Mouse (Mus musculus) midbrain, embryonic 13.5 days (tissue): ENCODE measurements around the gene 1700012P22Rik. TPM values are rescaled to one million over a fixed set of nuclear protein-coding genes. Genes with fewer than 3 reads are reported as not detected.

Source experiments
- ATAC-seq: fragments of 200-750 bp; cut with Nextera tagmentation; 2 replicates; pipeline ENCODE4 v1.8.0; 2017; ENCODE audit warnings: mild to moderate bottlenecking, moderate TSS enrichment, moderate library complexity
- H3K27ac ChIP-seq: fragments of 300-500 bp; sonication (generic); 2 replicates; pipeline ENCODE4 v1.5.1; 2015; ENCODE audit warnings: inconsistent platforms, mild to moderate bottlenecking, moderate library complexity
- H3K27me3 ChIP-seq: fragments of 300-500 bp; sonication (generic); 2 replicates; pipeline ENCODE4 v1.6.1; 2015; ENCODE audit warnings: mild to moderate bottlenecking, inconsistent platforms
- H3K36me3 ChIP-seq: fragments of 300-500 bp; sonication (generic); 2 replicates; pipeline ENCODE4 v1.6.1; 2015; ENCODE audit warnings: mild to moderate bottlenecking, inconsistent platforms
- H3K4me1 ChIP-seq: fragments of 300-500 bp; sonication (generic); replicated peaks from 2 replicates; pipeline ENCODE4 v1.6.1; 2015; ENCODE audit warnings: inconsistent platforms
- H3K4me2 ChIP-seq: fragments of 300-500 bp; sonication (generic); replicated peaks from 2 replicates; pipeline ENCODE4 v1.6.1; 2015; ENCODE audit warnings: moderate library complexity, mild to moderate bottlenecking, inconsistent platforms
- H3K4me3 ChIP-seq: fragments of 300-500 bp; sonication (generic); replicated peaks from 2 replicates; pipeline ENCODE4 v1.5.1; 2015; ENCODE audit warnings: mild to moderate bottlenecking, inconsistent platforms
- H3K9ac ChIP-seq: fragments of 300-500 bp; sonication (generic); replicated peaks from 2 replicates; pipeline ENCODE4 v1.6.1; 2015; ENCODE audit warnings: mild to moderate bottlenecking, inconsistent platforms
- H3K9me3 ChIP-seq: fragments of 300-500 bp; sonication (generic); 2 replicates; pipeline ENCODE4 v1.6.1; 2016; ENCODE audit warnings: mild to moderate bottlenecking, inconsistent platforms
- WGBS: fragments of 180-500 bp; shearing (Covaris S2); methylation state at CpG from one replicate; pipeline ENCODE4 v1.1.7; 2015; 5-methylcytosine and 5-hydroxymethylcytosine counted together
- polyA plus RNA-seq: library from polyadenylated mRNA; unstranded; fragments of >200 nt; fragmentation: Nextera tagmentation; extraction: Ambion mirVana; gene quantifications from 2 replicates; pipeline ENCODE4 v1.2.1, GENCODE M21; 2015

1700012P22Rik gene
- polyA plus RNA-seq = not detected in 2 replicates

GRCm38 (mm10) chr4:144438672-144439071 is at the start of gene 1700012P22Rik:
1700012P22Rik (minus strand) TSS chr4:144438772.
- Histone ChIP-seq H3K4me2 (no peak within 1 kb of the TSS), H3K27ac (no peak within 1 kb of the TSS), H3K9me3 (peaks cover 23% of the 10 kb centered on the region), H3K27me3 (no peaks in the 10 kb centered on the region), H3K36me3 (no peaks in the 10 kb centered on the region), H3K9ac (no peak within 1 kb of the TSS), H3K4me1 (no peaks in the 10 kb centered on the region), H3K4me3 (no peak within 1 kb of the TSS)
- no peak for ATAC-seq

- Histone ChIP-seq H3K27me3 (no peaks in the 10 kb centered on the region), H3K9me3 (peaks cover 38% of the 10 kb centered on the region), H3K9ac (no peak overlapping the region), H3K27ac (no peak overlapping the region), H3K4me2 (no peak overlapping the region), H3K4me1 (no peaks in the 10 kb centered on the region), H3K36me3 (no peaks in the 10 kb centered on the region), H3K4me3 (no peak overlapping the region)
- 60% methylated on average over 1 of the region's 1 CpGs for WGBS
- ATAC-seq = no peak
Observed at GRCm38 (mm10) chr4:144468091-144468490, 29.5 kb upstream of the 1700012P22Rik start.

DNA sequence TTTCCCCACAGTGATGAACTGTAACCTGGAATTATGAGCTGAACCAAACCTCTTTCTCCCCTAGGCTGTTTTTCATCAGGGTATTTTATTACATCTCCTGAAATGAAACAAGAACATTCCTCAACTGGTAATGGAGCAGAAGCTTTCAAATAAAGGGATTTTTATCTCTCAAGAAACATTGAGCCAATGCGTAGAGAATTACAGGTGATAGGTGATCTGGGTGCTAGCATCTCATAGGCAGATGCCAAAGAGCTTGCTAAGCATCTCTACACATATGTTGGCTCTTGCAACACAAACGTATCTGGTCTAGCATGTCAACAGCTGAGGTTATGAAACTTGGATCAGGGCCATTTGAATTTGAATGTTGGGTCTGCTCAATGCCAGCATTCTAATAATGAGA is 26.6 kb upstream of the 1700012P22Rik start:
- Histone ChIP-seq H3K9ac (no peak overlapping the region), H3K36me3 (no peaks in the 10 kb centered on the region), H3K27ac (no peak overlapping the region), H3K4me2 (no peak overlapping the region), H3K9me3 (peaks cover 45% of the 10 kb centered on the region), H3K4me3 (no peak overlapping the region), H3K4me1 (no peaks in the 10 kb centered on the region), H3K27me3 (no peaks in the 10 kb centered on the region)
- WGBS = 78% methylated on average over 2 of the region's 2 CpGs
- ATAC-seq = no peak

GRCm38 (mm10) chr4:144463656-144464055 is 25.1 kb upstream of the 1700012P22Rik start, which contains the start of gene Aadacl3:
Aadacl3 (minus strand) TSS chr4:144463756.
- H3K4me1 ChIP-seq = no peaks in the 10 kb centered on the region
- H3K36me3 ChIP-seq = no peaks in the 10 kb centered on the region
- H3K27ac ChIP-seq = no peak within 1 kb of the TSS
- no peak for ATAC-seq
- no peak within 1 kb of the TSS for H3K4me2 ChIP-seq
- no peak within 1 kb of the TSS for H3K9ac ChIP-seq
- no peak within 1 kb of the TSS for H3K4me3 ChIP-seq
- 68% methylated on average over 3 of the region's 3 CpGs for WGBS
- H3K27me3 ChIP-seq = no peaks in the 10 kb centered on the region
- H3K9me3 ChIP-seq = peaks cover 48% of the 10 kb centered on the region

- Histone ChIP-seq H3K27ac (no peak within 1 kb of the TSS), H3K4me2 (no peak within 1 kb of the TSS), H3K4me3 (no peak within 1 kb of the TSS), H3K9ac (no peak within 1 kb of the TSS), H3K27me3 (no peaks in the 10 kb centered on the region), H3K36me3 (no peaks in the 10 kb centered on the region), H3K9me3 (peaks cover 46% of the 10 kb centered on the region), H3K4me1 (no peaks in the 10 kb centered on the region)
- no peak for ATAC-seq
- WGBS = 69% methylated on average over 2 of the region's 2 CpGs
Observed at GRCm38 (mm10) chr4:144453217-144453616, 14.6 kb upstream of the 1700012P22Rik start, which contains the start of gene Gm9944. Gm9944 (minus strand) TSS chr4:144453317.

DNA sequence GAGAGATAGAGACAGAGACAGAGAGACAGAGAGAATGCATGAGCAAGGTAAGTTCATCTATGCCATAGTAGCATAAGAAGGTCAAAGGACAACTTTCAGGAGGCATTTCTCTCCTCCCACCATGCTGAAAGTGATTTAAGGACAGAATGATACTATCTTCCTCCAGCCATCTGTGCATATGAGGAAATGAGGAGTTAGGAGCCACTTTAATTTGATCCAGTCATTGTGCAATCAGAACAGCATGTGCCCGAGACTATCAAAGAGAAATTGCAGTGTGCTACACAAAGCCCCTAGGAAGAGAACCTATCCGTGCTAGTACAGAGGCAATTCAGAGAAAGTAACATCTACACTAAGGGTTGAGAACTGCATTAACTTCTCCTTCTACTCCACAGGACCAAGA is 10.0 kb upstream of the 1700012P22Rik start:
- no peak overlapping the region for H3K4me3 ChIP-seq
- H3K36me3 ChIP-seq = no peaks in the 10 kb centered on the region
- ATAC-seq = no peak
- H3K27me3 ChIP-seq = no peaks in the 10 kb centered on the region
- WGBS = 79% methylated on average over 2 of the region's 2 CpGs
- no peaks in the 10 kb centered on the region for H3K4me1 ChIP-seq
- no peak overlapping the region for H3K4me2 ChIP-seq
- no peak overlapping the region for H3K27ac ChIP-seq
- peaks cover 17% of the 10 kb centered on the region for H3K9me3 ChIP-seq
- no peak overlapping the region for H3K9ac ChIP-seq

GRCm38 (mm10) chr4:144441582-144441981 is 3.0 kb upstream of the 1700012P22Rik start:
- ATAC-seq = no peak
- Histone ChIP-seq H3K36me3 (no peaks in the 10 kb centered on the region), H3K4me3 (no peak overlapping the region), H3K27me3 (no peaks in the 10 kb centered on the region), H3K9ac (no peak overlapping the region), H3K9me3 (peaks cover 16% of the 10 kb centered on the region), H3K4me2 (no peak overlapping the region), H3K4me1 (no peaks in the 10 kb centered on the region), H3K27ac (no peak overlapping the region)
- WGBS = 85% methylated on average over 1 of the region's 1 CpGs

DNA sequence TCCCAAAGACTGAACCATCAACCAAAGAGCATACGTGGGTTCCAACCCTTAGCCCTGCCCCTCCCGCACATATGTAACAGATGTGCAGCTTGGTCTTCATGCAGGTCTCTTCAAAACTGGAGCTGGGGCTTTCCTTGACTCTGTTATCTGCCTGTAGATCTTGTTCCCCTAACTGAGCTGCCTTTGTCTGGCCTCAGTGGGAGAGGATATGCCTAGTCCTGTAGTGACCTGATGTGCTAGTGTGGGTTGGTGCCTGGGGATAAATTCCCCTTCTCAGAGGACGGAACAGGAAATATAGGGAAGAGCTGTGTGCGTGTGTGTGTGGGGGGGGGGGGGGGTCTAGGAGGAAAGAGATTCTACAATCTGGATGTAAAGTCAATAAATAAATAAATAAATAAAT is 2.5 kb upstream of the 1700012P22Rik start:
- no peaks in the 10 kb centered on the region for H3K36me3 ChIP-seq
- no peak overlapping the region for H3K4me2 ChIP-seq
- no peak overlapping the region for H3K4me3 ChIP-seq
- no peak for ATAC-seq
- H3K27ac ChIP-seq = no peak overlapping the region
- 82% methylated on average over 4 of the region's 4 CpGs for WGBS
- no peaks in the 10 kb centered on the region for H3K4me1 ChIP-seq
- no peak overlapping the region for H3K9ac ChIP-seq
- H3K27me3 ChIP-seq = no peaks in the 10 kb centered on the region
- peaks cover 20% of the 10 kb centered on the region for H3K9me3 ChIP-seq

- ATAC-seq = no peak
- no peak overlapping the region for H3K4me3 ChIP-seq
- no peak overlapping the region for H3K4me2 ChIP-seq
- no peak overlapping the region for H3K27ac ChIP-seq
- no peaks in the 10 kb centered on the region for H3K27me3 ChIP-seq
- no peak overlapping the region for H3K9ac ChIP-seq
- no peaks in the 10 kb centered on the region for H3K36me3 ChIP-seq
- 89% methylated on average over 5 of the region's 5 CpGs for WGBS
- H3K9me3 ChIP-seq = peaks cover 38% of the 10 kb centered on the region
- H3K4me1 ChIP-seq = no peaks in the 10 kb centered on the region
Observed at GRCm38 (mm10) chr4:144433216-144433615, 5.4 kb downstream of the 1700012P22Rik start.

DNA sequence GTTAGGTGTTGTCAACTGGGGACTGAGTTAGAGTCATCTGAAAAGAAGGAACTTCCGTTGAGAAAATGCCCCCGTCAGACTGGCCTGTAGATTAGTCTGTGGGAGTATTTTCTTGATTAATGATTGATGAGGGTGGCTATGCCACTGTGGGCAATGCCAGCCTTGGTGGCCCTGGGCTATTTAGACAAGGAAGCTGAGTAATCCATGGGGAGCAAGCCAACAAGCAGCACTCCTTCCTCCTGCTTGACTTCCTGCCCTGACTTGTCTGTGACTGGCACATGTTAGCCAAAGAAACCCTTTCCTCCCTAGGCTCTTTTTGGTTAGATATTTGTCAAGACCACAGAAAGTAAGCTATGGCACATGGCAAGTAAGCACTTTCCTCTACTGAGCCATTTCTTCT is 7.8 kb downstream of the 1700012P22Rik start:
- no peak for ATAC-seq
- no peak overlapping the region for H3K4me2 ChIP-seq
- peaks cover 24% of the 10 kb centered on the region for H3K9me3 ChIP-seq
- no peak overlapping the region for H3K4me3 ChIP-seq
- H3K4me1 ChIP-seq = no peaks in the 10 kb centered on the region
- no peaks in the 10 kb centered on the region for H3K27me3 ChIP-seq
- WGBS = 88% methylated on average over 2 of the region's 2 CpGs
- no peak overlapping the region for H3K9ac ChIP-seq
- no peak overlapping the region for H3K27ac ChIP-seq
- H3K36me3 ChIP-seq = no peaks in the 10 kb centered on the region

- no peak for ATAC-seq
- WGBS = 22% methylated on average over 3 of the region's 3 CpGs
Observed at GRCm38 (mm10) chr4:144428868-144429267, 9.7 kb downstream of the 1700012P22Rik start.

GRCm38 (mm10) chr4:144424590-144424989 is 14.0 kb downstream of the 1700012P22Rik start:
- H3K36me3 ChIP-seq = no peaks in the 10 kb centered on the region
- no peak for ATAC-seq
- WGBS = 83% methylated on average over 5 of the region's 5 CpGs

More at GRCm38 (mm10) chr4:144428868-144429267, 9.7 kb downstream of the 1700012P22Rik start:
- no peak overlapping the region for H3K4me3 ChIP-seq
- H3K9ac ChIP-seq = no peak overlapping the region
- no peaks in the 10 kb centered on the region for H3K36me3 ChIP-seq
- H3K27me3 ChIP-seq = no peaks in the 10 kb centered on the region
- no peaks in the 10 kb centered on the region for H3K4me1 ChIP-seq
- H3K4me2 ChIP-seq = no peak overlapping the region
- H3K9me3 ChIP-seq = peaks cover 28% of the 10 kb centered on the region
- no peak overlapping the region for H3K27ac ChIP-seq

GRCm38 (mm10) chr4:144420644-144421043 is 17.9 kb downstream of the 1700012P22Rik start:
- Histone ChIP-seq H3K4me2 (no peak overlapping the region), H3K27me3 (no peaks in the 10 kb centered on the region), H3K9me3 (peaks cover 47% of the 10 kb centered on the region), H3K4me3 (no peak overlapping the region), H3K9ac (no peak overlapping the region), H3K27ac (no peak overlapping the region), H3K36me3 (no peaks in the 10 kb centered on the region), H3K4me1 (no peaks in the 10 kb centered on the region)
- ATAC-seq = no peak

More at GRCm38 (mm10) chr4:144424590-144424989, 14.0 kb downstream of the 1700012P22Rik start:
- H3K4me1 ChIP-seq = no peaks in the 10 kb centered on the region
- H3K9ac ChIP-seq = no peak overlapping the region
- no peak overlapping the region for H3K4me3 ChIP-seq
- H3K27me3 ChIP-seq = no peaks in the 10 kb centered on the region
- no peak overlapping the region for H3K4me2 ChIP-seq
- H3K9me3 ChIP-seq = peaks cover 25% of the 10 kb centered on the region
- H3K27ac ChIP-seq = no peak overlapping the region
